Mouse (Mus musculus): ENCODE measurements around the gene Csrp1. TPM values are rescaled to one million over a fixed set of nuclear protein-coding genes. Genes with fewer than 3 reads are reported as not detected.

Gene Csrp1
- polyA plus RNA-seq, 1 experiment from 2014 or later: 78.9 TPM

DNA sequence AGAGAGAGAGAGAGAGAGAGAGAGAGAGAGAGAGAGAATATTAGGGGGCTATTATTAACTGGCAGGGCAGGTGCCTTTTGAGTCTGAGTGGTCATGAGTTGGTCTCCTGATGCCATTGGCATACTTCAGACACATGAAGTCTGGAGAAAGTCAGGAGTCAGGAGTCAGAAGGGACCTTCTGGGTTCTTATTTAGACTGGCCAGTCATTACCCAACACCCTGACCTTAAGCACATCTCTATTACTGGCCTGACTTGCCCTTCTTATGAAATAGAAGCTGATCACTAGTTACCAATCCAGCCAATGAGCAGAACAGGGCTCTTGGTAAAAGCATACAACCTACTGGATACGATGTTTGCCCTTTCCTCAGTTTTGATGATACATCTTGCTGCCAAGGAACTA lies 57.2 kb downstream of the Csrp1 start:
- Histone ChIP-seq H3K4me2 (replicated peaks) (no peak overlapping the region), H3K4me3 (no peak overlapping the region), H3K4me1 (peaks cover 18% of the 10 kb centered on the region), H3K27me3 (no peaks in the 10 kb centered on the region; the same call in 1 of the 2 replicates), H3K27ac (no peak overlapping the region), H3K9ac (no peak overlapping the region), H3K36me3 (no peaks in the 10 kb centered on the region), H3K9me3 (no peaks in the 10 kb centered on the region)
- 91% methylated on average over 1 of the region's 1 CpGs for WGBS
- no peak for ATAC-seq (ENCODE audit: insufficient number of reproducible peaks, insufficient read depth, low FRiP score, low TSS enrichment)

DNA sequence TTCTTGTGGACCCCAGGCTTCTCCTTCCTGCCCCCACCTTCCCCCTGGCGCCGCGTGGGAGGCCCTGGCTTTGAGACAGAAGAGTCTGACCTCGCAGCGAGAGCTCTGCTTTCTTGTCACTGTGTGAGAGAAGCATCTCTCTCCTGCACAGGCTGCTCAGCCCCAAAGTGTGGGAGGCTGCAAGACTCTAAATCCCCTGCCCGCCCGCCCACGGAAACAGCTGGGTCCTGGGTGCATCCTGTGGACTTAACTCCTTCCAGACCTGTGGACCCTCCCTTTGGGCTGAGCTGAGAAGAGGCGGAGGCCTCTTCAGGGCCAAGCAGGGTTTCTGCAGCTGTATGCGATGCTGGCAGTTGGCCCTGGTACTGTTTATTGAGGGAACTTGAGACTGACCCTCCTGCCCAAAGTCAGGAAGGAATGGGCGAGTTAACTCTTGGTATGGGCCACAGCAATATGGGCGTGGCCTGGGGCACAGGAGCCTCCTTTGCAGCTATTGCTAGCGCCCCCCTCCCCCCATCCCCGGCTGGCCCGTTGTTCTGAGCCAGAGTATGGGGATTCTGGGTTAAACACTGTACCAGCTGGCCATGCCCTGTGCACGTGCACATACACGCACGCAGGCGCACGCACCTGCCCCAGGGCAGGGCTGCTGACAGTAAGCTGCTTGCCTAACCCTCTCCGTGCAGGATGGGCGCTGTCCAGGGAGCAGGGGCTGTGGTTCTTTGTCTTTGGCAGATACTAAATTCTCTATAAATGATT lies 59.1 kb downstream of the Csrp1 start, which contains the start of gene Tnni1:
Gene Tnni1 (plus strand): TSS at position 655 of the 756 bp plus-strand sequence.
- peak within 1 kb of the TSS; percentile 72 for H3K27ac ChIP-seq

DNA sequence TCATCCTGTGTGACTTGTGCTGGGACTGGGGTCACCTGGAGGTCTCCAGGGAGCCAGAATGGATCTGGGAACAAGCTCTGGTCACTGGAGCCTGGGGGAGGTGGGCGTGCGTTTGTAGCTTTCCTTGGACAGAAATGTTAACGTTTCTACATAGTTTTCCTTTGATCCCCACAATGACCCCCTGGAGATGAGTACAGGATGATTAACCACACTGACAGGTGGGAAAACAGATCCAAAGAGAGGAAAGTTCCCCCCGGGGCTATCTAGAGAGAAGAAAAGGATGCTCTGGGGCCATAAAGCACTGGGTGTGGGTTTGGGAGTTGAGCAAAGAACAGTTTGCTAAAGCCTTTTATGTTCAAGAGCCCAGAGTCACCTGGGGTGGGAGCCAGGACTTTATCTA lies 60.8 kb downstream of the Csrp1 start:
- H3K27ac ChIP-seq: no peak overlapping the region
- no peaks in the 10 kb centered on the region; the same call in 1 of the 2 replicates for H3K27me3 ChIP-seq
- no peaks in the 10 kb centered on the region for H3K36me3 ChIP-seq
- H3K4me3 ChIP-seq: no peak overlapping the region
- peaks cover 18% of the 10 kb centered on the region for H3K4me1 ChIP-seq
- ATAC-seq (ENCODE audit: insufficient number of reproducible peaks, insufficient read depth, low FRiP score, low TSS enrichment): no peak
- peak overlapping the region; percentile 25; the same call in 1 of the 2 replicates for H3K9ac ChIP-seq
- no peaks in the 10 kb centered on the region for H3K9me3 ChIP-seq
- no peak overlapping the region for H3K4me2 ChIP-seq (replicated peaks)
- 34% methylated on average over 4 of the region's 4 CpGs for WGBS

More for the DNA sequence above, 59.1 kb downstream of the Csrp1 start, which contains the start of gene Tnni1:
- Histone ChIP-seq H3K36me3 (no peaks in the 10 kb centered on the region), H3K9ac (peak within 1 kb of the TSS; percentile 27; the same call in 1 of the 2 replicates), H3K4me2 (replicated peaks) (peak within 1 kb of the TSS; percentile 24; the same call in 1 of the 2 replicates), H3K4me1 (peaks cover 18% of the 10 kb centered on the region), H3K9me3 (no peaks in the 10 kb centered on the region), H3K27me3 (no peaks in the 10 kb centered on the region; the same call in 1 of the 2 replicates), H3K4me3 (no peak within 1 kb of the TSS)
- WGBS: 20% methylated on average over 22 of the region's 22 CpGs
- peak; percentile 48; the same call in 1 of the 2 replicates for ATAC-seq (ENCODE audit: insufficient number of reproducible peaks, insufficient read depth, low FRiP score, low TSS enrichment)

DNA sequence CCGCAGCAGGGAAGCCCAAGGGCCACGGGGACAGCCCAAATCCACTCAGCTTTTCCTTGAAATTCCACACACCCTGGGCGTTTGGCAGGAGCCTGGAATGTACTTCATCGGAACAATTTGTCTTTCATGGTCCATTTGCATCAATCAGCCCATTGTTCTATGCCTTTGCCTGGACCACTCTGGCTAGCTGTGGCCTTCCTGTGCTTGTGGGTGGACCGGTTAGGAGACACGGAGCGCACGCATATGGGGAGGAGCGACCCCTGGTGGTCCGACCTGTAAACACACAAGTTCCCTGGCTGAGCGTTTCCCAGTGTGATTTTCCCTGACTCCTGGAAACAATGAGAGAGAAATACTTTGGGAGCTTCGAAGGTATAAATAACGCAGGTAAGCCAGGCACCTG lies 61.4 kb downstream of the Csrp1 start:
- H3K9me3 ChIP-seq: no peaks in the 10 kb centered on the region
- H3K4me1 ChIP-seq: peaks cover 18% of the 10 kb centered on the region
- WGBS: 9% methylated on average over 13 of the region's 13 CpGs
- peak overlapping the region; percentile 25; the same call in 1 of the 2 replicates for H3K9ac ChIP-seq
- no peak overlapping the region for H3K27ac ChIP-seq
- H3K4me3 ChIP-seq: no peak overlapping the region
- no peak for ATAC-seq (ENCODE audit: insufficient number of reproducible peaks, insufficient read depth, low FRiP score, low TSS enrichment)
- H3K27me3 ChIP-seq: no peaks in the 10 kb centered on the region; the same call in 1 of the 2 replicates
- no peaks in the 10 kb centered on the region for H3K36me3 ChIP-seq
- no peak overlapping the region for H3K4me2 ChIP-seq (replicated peaks)

DNA sequence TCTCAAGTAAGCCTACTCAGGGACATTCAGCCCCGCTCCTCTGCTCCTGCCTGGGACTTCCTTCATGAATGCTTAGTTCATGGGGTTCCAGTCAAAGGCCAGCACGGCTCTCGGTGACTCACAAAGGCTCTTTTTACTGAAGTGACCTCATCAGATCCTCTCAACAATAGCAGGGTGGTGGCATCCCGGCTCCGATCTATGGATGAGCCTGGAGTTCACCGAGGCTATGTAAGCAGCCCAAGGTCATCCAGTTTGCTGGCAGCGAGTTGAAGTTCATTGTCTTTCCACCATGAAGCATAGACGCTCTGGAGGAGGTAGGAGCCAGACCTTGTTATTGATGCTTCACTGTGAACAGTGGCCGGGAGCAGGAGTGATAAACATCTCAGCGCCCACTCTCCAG lies 63.0 kb downstream of the Csrp1 start:
- Histone ChIP-seq H3K27me3 (no peaks in the 10 kb centered on the region), H3K4me3 (no peak overlapping the region), H3K9ac (no peak overlapping the region), H3K4me2 (replicated peaks) (no peak overlapping the region), H3K27ac (no peak overlapping the region), H3K9me3 (no peaks in the 10 kb centered on the region), H3K4me1 (peaks cover 15% of the 10 kb centered on the region), H3K36me3 (no peaks in the 10 kb centered on the region)
- ATAC-seq (ENCODE audit: insufficient number of reproducible peaks, insufficient read depth, low FRiP score, low TSS enrichment): no peak
- WGBS: 43% methylated on average over 10 of the region's 10 CpGs

DNA sequence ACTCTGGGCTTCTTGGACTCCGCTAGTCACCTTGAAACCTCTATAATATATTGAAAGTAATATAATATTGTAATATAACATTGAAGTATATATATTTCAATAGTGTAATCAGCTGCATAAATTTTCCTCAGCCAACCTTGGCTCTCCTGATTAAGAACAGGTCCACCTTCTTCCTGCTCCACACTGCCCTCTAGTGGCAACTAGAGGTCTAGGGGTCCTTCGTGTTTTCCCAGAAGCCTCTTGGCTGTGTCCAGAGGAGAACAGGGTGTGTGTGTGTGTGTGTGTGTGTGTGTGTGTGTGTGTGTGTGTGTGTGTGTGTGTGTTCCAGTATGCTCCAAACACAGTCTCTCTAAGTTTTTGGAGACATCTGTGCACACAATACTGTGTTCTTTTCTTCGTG lies 67.9 kb downstream of the Csrp1 start:
- ATAC-seq (ENCODE audit: insufficient number of reproducible peaks, insufficient read depth, low FRiP score, low TSS enrichment): no peak
- H3K4me1 ChIP-seq: no peaks in the 10 kb centered on the region
- no peak overlapping the region for H3K9ac ChIP-seq
- H3K4me3 ChIP-seq: no peak overlapping the region
- H3K27ac ChIP-seq: no peak overlapping the region
- 41% methylated on average over 3 of the region's 3 CpGs for WGBS
- no peak overlapping the region for H3K4me2 ChIP-seq (replicated peaks)
- no peaks in the 10 kb centered on the region for H3K9me3 ChIP-seq
- H3K27me3 ChIP-seq: no peaks in the 10 kb centered on the region
- H3K36me3 ChIP-seq: no peaks in the 10 kb centered on the region

DNA sequence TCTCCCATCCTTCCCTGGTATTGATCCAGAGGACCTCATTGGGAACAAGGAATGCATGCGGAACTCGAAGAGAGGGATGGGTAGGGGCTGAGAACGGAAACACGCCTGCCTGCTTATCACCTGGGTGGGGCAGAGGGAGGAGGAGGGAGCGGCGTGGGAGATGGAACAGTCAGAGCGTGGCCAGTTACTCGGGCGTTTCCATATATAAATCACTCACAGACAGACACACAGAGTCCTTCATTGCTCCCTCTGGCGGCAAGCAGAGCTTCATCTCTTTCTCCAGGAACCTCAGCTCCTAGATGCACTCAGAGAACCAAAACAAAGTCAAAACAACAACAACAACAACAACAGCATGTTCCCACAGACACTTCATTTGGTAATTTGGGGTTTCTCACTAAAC lies 68.8 kb downstream of the Csrp1 start:
- Histone ChIP-seq H3K9me3 (no peaks in the 10 kb centered on the region), H3K27me3 (0 out of 2 replicates have a peak, but pooled peaks cover 6% of the 10 kb centered on the region), H3K4me3 (no peak overlapping the region), H3K4me1 (peaks cover 6% of the 10 kb centered on the region; the same call in 1 of the 2 replicates), H3K27ac (no peak overlapping the region), H3K36me3 (no peaks in the 10 kb centered on the region), H3K4me2 (replicated peaks) (no peak overlapping the region), H3K9ac (no peak overlapping the region)
- WGBS: 51% methylated on average over 10 of the region's 10 CpGs
- ATAC-seq (ENCODE audit: insufficient number of reproducible peaks, insufficient read depth, low FRiP score, low TSS enrichment): no peak

DNA sequence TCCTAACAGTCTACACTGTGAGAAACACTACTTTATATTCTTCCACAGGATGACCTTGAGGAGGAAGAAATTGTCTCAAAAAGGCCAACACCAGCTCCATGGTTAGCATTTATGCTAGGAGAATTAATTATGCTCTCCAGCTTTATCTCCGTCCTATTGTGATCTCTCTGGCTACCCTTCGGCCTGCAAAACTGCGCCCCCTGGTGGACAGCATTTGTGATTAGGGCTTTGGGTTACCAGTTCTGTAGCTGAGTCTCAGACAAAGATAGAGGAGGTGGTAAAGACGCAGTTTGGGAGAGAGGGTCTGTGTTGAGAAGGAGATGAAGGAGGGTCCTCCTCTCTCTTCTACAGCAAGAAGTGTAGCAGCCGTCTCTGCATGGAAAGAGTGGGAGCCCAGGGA lies 70.0 kb downstream of the Csrp1 start:
- no peaks in the 10 kb centered on the region for H3K36me3 ChIP-seq
- 11% methylated on average over 5 of the region's 5 CpGs for WGBS
- ATAC-seq (ENCODE audit: insufficient number of reproducible peaks, insufficient read depth, low FRiP score, low TSS enrichment): no peak
- no peaks in the 10 kb centered on the region for H3K9me3 ChIP-seq
- 0 out of 2 replicates have a peak, but pooled peaks cover 11% of the 10 kb centered on the region for H3K27me3 ChIP-seq
- peaks cover 17% of the 10 kb centered on the region for H3K4me1 ChIP-seq
- no peak overlapping the region for H3K27ac ChIP-seq
- H3K4me3 ChIP-seq: no peak overlapping the region
- H3K9ac ChIP-seq: no peak overlapping the region
- H3K4me2 ChIP-seq (replicated peaks): no peak overlapping the region

DNA sequence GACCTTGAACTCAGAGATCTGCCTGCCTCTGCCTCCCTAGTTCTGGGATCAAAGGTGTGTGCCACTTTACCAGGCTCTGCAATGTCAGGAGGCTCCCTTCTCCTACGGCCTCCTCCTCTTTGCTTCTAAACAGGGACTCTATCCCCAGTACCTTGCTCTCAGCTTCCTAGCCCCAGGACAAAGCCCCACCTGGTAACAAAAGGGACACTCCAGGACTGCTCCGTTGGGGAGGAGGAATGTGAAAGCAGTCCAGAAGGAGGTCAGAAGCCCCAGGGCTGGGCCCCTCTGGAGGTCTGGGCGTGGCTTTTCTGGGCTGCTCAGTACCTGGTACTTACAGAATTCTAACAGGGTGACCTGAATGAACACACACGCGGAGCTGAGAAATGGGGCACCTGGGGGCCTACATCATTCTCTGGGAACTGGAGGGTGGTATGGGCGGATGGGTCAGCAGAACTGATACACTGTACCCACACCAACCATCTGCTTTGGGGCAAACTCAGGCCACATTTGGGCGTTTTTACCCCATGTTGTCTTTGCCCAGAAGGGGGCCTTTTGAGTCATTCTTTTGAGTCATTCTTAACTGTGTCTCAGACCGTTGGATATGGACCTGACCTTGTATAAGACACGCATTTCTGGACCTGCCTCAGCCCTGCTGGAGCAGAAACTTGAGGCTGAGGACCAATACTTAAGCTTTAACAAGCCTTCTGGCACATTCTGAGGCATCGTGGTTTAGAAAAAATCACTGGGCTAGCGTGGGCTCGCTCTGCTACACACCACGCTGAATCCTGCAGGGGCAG lies 72.5 kb downstream of the Csrp1 start:
- no peaks in the 10 kb centered on the region for H3K9me3 ChIP-seq
- H3K27ac ChIP-seq: no peak overlapping the region
- no peak overlapping the region for H3K4me3 ChIP-seq
- 0 out of 2 replicates have a peak, but pooled peaks cover 11% of the 10 kb centered on the region for H3K27me3 ChIP-seq
- no peak overlapping the region for H3K9ac ChIP-seq
- H3K36me3 ChIP-seq: no peaks in the 10 kb centered on the region
- WGBS: 60% methylated on average over 13 of the region's 13 CpGs
- ATAC-seq (ENCODE audit: insufficient number of reproducible peaks, insufficient read depth, low FRiP score, low TSS enrichment): no peak
- no peak overlapping the region for H3K4me2 ChIP-seq (replicated peaks)
- peaks cover 18% of the 10 kb centered on the region for H3K4me1 ChIP-seq

DNA sequence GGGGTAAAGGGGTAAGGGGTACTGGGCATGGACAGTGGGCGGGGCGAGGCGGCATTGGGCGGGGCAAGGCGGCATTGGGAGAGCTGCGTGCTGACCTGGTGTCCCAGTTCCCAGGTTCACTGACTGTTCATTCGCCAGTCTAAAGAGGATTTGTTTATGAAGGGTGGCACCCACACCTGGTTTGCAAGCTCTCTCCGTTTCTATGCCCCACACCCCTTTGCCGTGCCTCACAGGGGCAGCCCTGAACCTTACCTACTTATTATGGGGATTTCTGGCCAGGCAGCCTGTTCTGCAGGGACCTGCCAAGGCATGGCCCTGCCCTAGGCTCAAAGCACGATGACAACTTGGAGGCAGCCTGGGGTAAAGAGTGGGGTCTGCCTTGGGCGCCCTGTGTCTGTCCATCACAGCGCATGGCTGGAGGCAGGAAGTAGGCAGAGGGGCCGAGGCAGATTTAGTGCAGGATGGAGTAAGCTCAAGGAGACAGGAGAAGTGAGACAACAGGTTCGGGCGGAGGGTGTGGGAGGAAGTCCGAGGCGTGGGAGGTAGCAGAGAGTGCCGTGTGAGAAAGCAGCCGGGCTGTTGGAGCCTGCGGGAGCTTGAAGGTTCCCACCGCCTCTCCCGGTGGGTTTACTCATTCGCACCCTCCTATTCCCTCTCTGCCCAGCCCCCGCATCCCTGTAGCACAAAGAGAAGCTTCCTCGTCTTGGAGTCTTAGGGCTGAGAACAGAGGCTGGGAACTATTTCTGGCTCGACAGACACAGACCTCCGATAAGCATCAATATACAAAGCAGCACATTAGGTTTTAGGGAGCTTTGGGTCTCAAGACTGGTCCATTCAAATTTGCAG lies 73.7 kb downstream of the Csrp1 start:
- Histone ChIP-seq H3K4me1 (peaks cover 18% of the 10 kb centered on the region), H3K36me3 (no peaks in the 10 kb centered on the region), H3K9ac (no peak overlapping the region), H3K4me2 (replicated peaks) (peak overlapping the region; percentile 43), H3K4me3 (peak overlapping the region; percentile 22; the same call in 1 of the 2 replicates), H3K27me3 (0 out of 2 replicates have a peak, but pooled peaks cover 11% of the 10 kb centered on the region), H3K27ac (peak overlapping the region; percentile 42), H3K9me3 (no peaks in the 10 kb centered on the region)
- WGBS: 14% methylated on average over 27 of the region's 27 CpGs
- 0 out of 2 replicates have a peak, but pooled peaks have one; percentile 16 for ATAC-seq (ENCODE audit: insufficient number of reproducible peaks, insufficient read depth, low FRiP score, low TSS enrichment)
